Mouse (Mus musculus) heart, adult 2 months (tissue): ENCODE data around the gene Nbea.

Experiments used
- CTCF ChIP-seq: fragments of 200-600 bp; IDR thresholded peaks from 2 replicates; pipeline ENCODE4 v1.8.1; 2022; ENCODE audit warnings: antibody characterized with exemption, mild to moderate bottlenecking, moderate library complexity
- EP300 ChIP-seq: fragments of 200-500 bp; IDR thresholded peaks from 2 replicates; pipeline ENCODE4 v1.6.1; 2011; ENCODE audit warnings: low read depth, low read length, control low read depth; ENCODE audit not compliant: insufficient read depth
- POLR2A ChIP-seq: fragments of 200-500 bp; IDR thresholded peaks from 2 replicates; pipeline ENCODE4 v1.6.1; 2011; ENCODE audit warnings: mild to moderate bottlenecking, low read depth, low read length, control low read depth; ENCODE audit not compliant: insufficient read depth

- TF ChIP-seq POLR2A (no peak), CTCF (no peak), EP300 (no peak)
Observed at GRCm38 (mm10) chr3:55763591-55763990, 419.9 kb downstream of the Nbea start.
